Mouse (Mus musculus) thymus, adult 2 months (tissue): ENCODE results near the gene Uba52.

ENCODE experiments used
- CTCF ChIP-seq: fragments of 200-500 bp; IDR thresholded peaks from 2 replicates; pipeline ENCODE4 v1.5.1; 2012; ENCODE audit warnings: mild to moderate bottlenecking, control low read depth, low read length, moderate library complexity, borderline replicate concordance; ENCODE audit not compliant: control insufficient read depth, poor library complexity, insufficient read depth; ENCODE audit errors: extremely low read depth
- POLR2A ChIP-seq: fragments of 200-500 bp; IDR thresholded peaks from 2 replicates; pipeline ENCODE4 v1.6.1; 2012; ENCODE audit warnings: mild to moderate bottlenecking, low read length, control low read depth, moderate library complexity; ENCODE audit not compliant: control insufficient read depth, poor library complexity, insufficient read depth; ENCODE audit errors: extremely low read depth

GRCm38 (mm10) chr8:70547762-70548161, 37.2 kb upstream of the Uba52 start:
- TF ChIP-seq CTCF (no peak), POLR2A (no peak)
